Comparison of ENCODE assay signal across 8 mouse cellular contexts in genomic region chr16:77099018-77099869, GRCm38 (mm10).
DNase-seq lines count a peak whose midpoint lies in the region; ATAC-seq and TF ChIP-seq lines count a peak whose summit lies in the region.

No protein-coding gene starts in this region.

- intact Hi-C loops in gastrocnemius, adult 2 months (cut with DNase I) = no loop called here

- no peaks in the 10 kb centered on the region for H3K9me3 ChIP-seq in limb, embryonic 11.5 days (ENCODE audit: control insufficient read depth, low read length)
- no peaks in the 10 kb centered on the region for H3K9me3 ChIP-seq in neural tube, embryonic 12.5 days

- no peak for ATAC-seq in limb, embryonic 11.5 days (ENCODE audit: insufficient number of reproducible peaks, low FRiP score, low TSS enrichment, low read depth)
- ATAC-seq in neural tube, embryonic 12.5 days (ENCODE audit: low FRiP score, low read depth) = peak; percentile 89

- H3K36me3 ChIP-seq in limb, embryonic 11.5 days (ENCODE audit: control insufficient read depth, insufficient read depth, low read length) = no peaks in the 10 kb centered on the region
- 0 out of 2 replicates have a peak, but pooled peaks cover 2% of the 10 kb centered on the region for H3K36me3 ChIP-seq in neural tube, embryonic 12.5 days

- DNase-seq in CD4-positive, CD25-positive, alpha-beta regulatory T cell, adult 2 months (ENCODE audit: low read depth, low spot score) = peak; percentile 63
- peak; percentile 97 for DNase-seq in adipocyte (ENCODE audit: low spot score)
- DNase-seq in cerebellum, postnatal 4 days (ENCODE audit: low spot score in 2 of 2) = peak; percentile 57 to 88
- peak; percentile 72 for DNase-seq in gastrocnemius, adult 2 months
- peak; percentile 81 to 89 for DNase-seq in kidney, adult 8-10 months
- DNase-seq in limb, embryonic 11.5 days (ENCODE audit: low spot score) = peak; percentile 59
- peak; percentile 57 for DNase-seq in thymus, postnatal 14 days

- peak; percentile 65 for TF ChIP-seq CTCF in gastrocnemius, adult 2 months (IDR thresholded peaks at IDR 0.05)

- no peaks in the 10 kb centered on the region for H3K27me3 ChIP-seq in limb, embryonic 11.5 days (ENCODE audit: control insufficient read depth, insufficient read depth, low read length)
- H3K27me3 ChIP-seq in neural tube, embryonic 12.5 days (replicated peaks) = no peaks in the 10 kb centered on the region

- no peak overlapping the region for H3K4me2 ChIP-seq in limb, embryonic 11.5 days (ENCODE audit: low read depth, severe bottlenecking)
- no peak overlapping the region; the same call in 1 of the 2 replicates for H3K4me2 ChIP-seq in neural tube, embryonic 12.5 days (replicated peaks)

- no peak overlapping the region for H3K27ac ChIP-seq in gastrocnemius, adult 2 months
- H3K27ac ChIP-seq in limb, embryonic 11.5 days (replicated peaks; ENCODE audit: low read depth, low read length) = no peak overlapping the region
- H3K27ac ChIP-seq in neural tube, embryonic 12.5 days = no peak overlapping the region

- 78% methylated on average over 8 of the region's 8 CpGs for WGBS in limb, embryonic 11.5 days
- WGBS in neural tube, embryonic 12.5 days = 52% methylated on average over 8 of the region's 8 CpGs

- no peaks in the 10 kb centered on the region for H3K4me1 ChIP-seq in limb, embryonic 11.5 days (ENCODE audit: control insufficient read depth, insufficient read depth, low read length)
- peaks cover 6% of the 10 kb centered on the region for H3K4me1 ChIP-seq in neural tube, embryonic 12.5 days

- H3K9ac ChIP-seq in limb, embryonic 11.5 days (ENCODE audit: low read length) = no peak overlapping the region
- no peak overlapping the region for H3K9ac ChIP-seq in neural tube, embryonic 12.5 days

- no peak overlapping the region for H3K4me3 ChIP-seq in gastrocnemius, adult 2 months
- H3K4me3 ChIP-seq in limb, embryonic 11.5 days (ENCODE audit: low read depth, low read length) = no peak overlapping the region
- no peak overlapping the region for H3K4me3 ChIP-seq in neural tube, embryonic 12.5 days
